Mouse (Mus musculus): Measurements from ENCODE around the gene 1700013G24Rik. TPM values are rescaled to one million over a fixed set of nuclear protein-coding genes. Genes with fewer than 3 reads are reported as not detected.

The 1700013G24Rik gene
- polyA plus RNA-seq, 1 experiment from 2014 or later = not detected

- 6% methylated on average over 19 of the region's 19 CpGs for WGBS
These were observed 41.8 kb downstream of the 1700013G24Rik start for GRCm38 (mm10) chr4:137494751-137495500.

GRCm38 (mm10) chr4:137495501-137496100, 42.5 kb downstream of the 1700013G24Rik start:
- peak overlapping the region; percentile 86 for H3K27ac ChIP-seq (replicated peaks)
- WGBS = 68% methylated on average over 6 of the region's 6 CpGs
- DNase-seq (ENCODE audit: low spot score) = no peak
- H3K9me3 ChIP-seq (replicated peaks) = no peaks in the 10 kb centered on the region
- H3K4me1 ChIP-seq = peaks cover 53% of the 10 kb centered on the region
- H3K27me3 ChIP-seq (ENCODE audit: low read depth, poor library complexity, severe bottlenecking) = no peaks in the 10 kb centered on the region
- H3K4me3 ChIP-seq = no peak overlapping the region
- no peaks in the 10 kb centered on the region for H3K36me3 ChIP-seq

More at GRCm38 (mm10) chr4:137494751-137495500, 41.8 kb downstream of the 1700013G24Rik start:
- H3K27me3 ChIP-seq (ENCODE audit: low read depth, poor library complexity, severe bottlenecking) = no peaks in the 10 kb centered on the region
- H3K4me1 ChIP-seq = peaks cover 52% of the 10 kb centered on the region
- no peaks in the 10 kb centered on the region for H3K9me3 ChIP-seq (replicated peaks)
- no peaks in the 10 kb centered on the region for H3K36me3 ChIP-seq
- H3K27ac ChIP-seq (replicated peaks) = peak overlapping the region; percentile 86
- DNase-seq (ENCODE audit: low spot score) = peak; percentile 56
- H3K4me3 ChIP-seq = peak overlapping the region; percentile 27

DNA sequence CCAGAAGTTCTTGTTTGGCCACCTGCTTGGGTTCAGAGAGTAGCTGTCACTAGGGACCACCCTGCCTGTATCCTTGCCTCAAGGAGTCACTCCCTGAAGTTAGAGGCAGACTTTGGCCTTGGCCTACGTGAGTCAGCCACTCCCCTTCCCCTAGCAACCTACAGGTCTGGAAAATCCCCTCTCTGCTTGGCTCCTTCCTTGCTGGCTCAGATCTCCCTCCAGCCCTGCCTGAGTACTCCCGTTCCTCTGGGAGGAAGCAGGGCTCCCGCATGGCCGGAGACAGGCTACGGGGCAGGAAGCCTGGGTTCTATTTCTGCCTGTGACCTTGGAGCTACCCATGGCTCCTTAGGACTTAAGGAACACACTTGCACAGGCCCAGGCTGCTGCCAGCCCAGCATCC, 44.3 kb downstream of the 1700013G24Rik start:
- 79% methylated on average over 5 of the region's 5 CpGs for WGBS
- Histone ChIP-seq H3K4me1 (peaks cover 53% of the 10 kb centered on the region), H3K4me3 (no peak overlapping the region), H3K27me3 (ENCODE audit: low read depth, poor library complexity, severe bottlenecking) (no peaks in the 10 kb centered on the region), H3K36me3 (peaks cover 13% of the 10 kb centered on the region), H3K9me3 (replicated peaks) (no peaks in the 10 kb centered on the region), H3K27ac (replicated peaks) (peak overlapping the region; percentile 59)
- DNase-seq (ENCODE audit: low spot score) = no peak

- no peak overlapping the region for H3K4me3 ChIP-seq
- H3K9me3 ChIP-seq (replicated peaks) = no peaks in the 10 kb centered on the region
- peaks cover 53% of the 10 kb centered on the region for H3K4me1 ChIP-seq
- no peak for DNase-seq (ENCODE audit: low spot score)
- no peaks in the 10 kb centered on the region for H3K27me3 ChIP-seq (ENCODE audit: low read depth, poor library complexity, severe bottlenecking)
- peaks cover 19% of the 10 kb centered on the region for H3K36me3 ChIP-seq
- WGBS = 70% methylated on average over 9 of the region's 9 CpGs
- H3K27ac ChIP-seq (replicated peaks) = peak overlapping the region; percentile 59
These were observed 45.0 kb downstream of the 1700013G24Rik start for GRCm38 (mm10) chr4:137497892-137498722.

GRCm38 (mm10) chr4:137498882-137499583, 45.9 kb downstream of the 1700013G24Rik start:
- no peak for DNase-seq (ENCODE audit: low spot score)
- Histone ChIP-seq H3K27me3 (ENCODE audit: low read depth, poor library complexity, severe bottlenecking) (no peaks in the 10 kb centered on the region), H3K4me3 (no peak overlapping the region), H3K4me1 (peaks cover 53% of the 10 kb centered on the region), H3K36me3 (peaks cover 29% of the 10 kb centered on the region), H3K9me3 (replicated peaks) (no peaks in the 10 kb centered on the region), H3K27ac (replicated peaks) (0 out of 2 replicates have a peak overlapping the region, but pooled peaks have one; percentile 59)
- WGBS = 93% methylated on average over 9 of the region's 9 CpGs

- no peaks in the 10 kb centered on the region for H3K27me3 ChIP-seq (ENCODE audit: low read depth, poor library complexity, severe bottlenecking)
- H3K36me3 ChIP-seq = peaks cover 32% of the 10 kb centered on the region
- H3K4me3 ChIP-seq = no peak overlapping the region
- no peaks in the 10 kb centered on the region for H3K9me3 ChIP-seq (replicated peaks)
- no peak for DNase-seq (ENCODE audit: low spot score)
- WGBS = 87% methylated on average over 12 of the region's 12 CpGs
- H3K27ac ChIP-seq (replicated peaks) = 0 out of 2 replicates have a peak overlapping the region, but pooled peaks have one; percentile 14
- H3K4me1 ChIP-seq = peaks cover 42% of the 10 kb centered on the region
These were observed 47.1 kb downstream of the 1700013G24Rik start for GRCm38 (mm10) chr4:137500149-137500548.

- Histone ChIP-seq H3K4me1 (peaks cover 34% of the 10 kb centered on the region), H3K4me3 (no peak overlapping the region), H3K27ac (replicated peaks) (no peak overlapping the region), H3K9me3 (replicated peaks) (no peaks in the 10 kb centered on the region), H3K27me3 (ENCODE audit: low read depth, poor library complexity, severe bottlenecking) (no peaks in the 10 kb centered on the region), H3K36me3 (peaks cover 32% of the 10 kb centered on the region)
- DNase-seq (ENCODE audit: low spot score) = no peak
- 96% methylated on average over 5 of the region's 5 CpGs for WGBS
These were observed 47.9 kb downstream of the 1700013G24Rik start for GRCm38 (mm10) chr4:137500953-137501352.

DNA sequence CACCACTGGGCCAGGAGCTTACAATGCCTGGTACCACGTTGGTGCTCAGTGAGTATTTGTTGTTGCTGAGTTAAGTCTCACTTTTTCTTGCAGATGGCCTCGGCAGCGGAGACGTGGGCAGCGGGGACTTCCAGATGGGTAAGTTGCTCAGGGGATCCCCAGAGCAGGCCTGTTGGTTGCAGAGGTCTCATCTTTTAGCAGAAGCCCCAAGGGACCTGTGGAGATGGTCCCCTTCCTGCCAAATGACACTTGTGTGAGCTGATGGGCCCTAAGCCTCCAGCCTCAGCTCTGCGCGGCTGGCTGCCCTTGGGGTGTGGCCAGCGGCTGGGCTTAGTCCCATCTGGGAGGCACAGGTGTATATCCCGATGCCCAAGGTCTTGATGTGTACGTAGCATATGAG, 49.1 kb downstream of the 1700013G24Rik start:
- H3K4me1 ChIP-seq = peaks cover 33% of the 10 kb centered on the region
- no peak for DNase-seq (ENCODE audit: low spot score)
- peaks cover 32% of the 10 kb centered on the region for H3K36me3 ChIP-seq
- no peaks in the 10 kb centered on the region for H3K9me3 ChIP-seq (replicated peaks)
- no peak overlapping the region for H3K4me3 ChIP-seq
- H3K27me3 ChIP-seq (ENCODE audit: low read depth, poor library complexity, severe bottlenecking) = no peaks in the 10 kb centered on the region
- no peak overlapping the region for H3K27ac ChIP-seq (replicated peaks)
- WGBS = 90% methylated on average over 10 of the region's 10 CpGs

- Histone ChIP-seq H3K4me1 (peaks cover 27% of the 10 kb centered on the region), H3K9me3 (replicated peaks) (no peaks in the 10 kb centered on the region), H3K36me3 (peaks cover 35% of the 10 kb centered on the region), H3K27ac (replicated peaks) (no peak overlapping the region), H3K4me3 (no peak overlapping the region), H3K27me3 (ENCODE audit: low read depth, poor library complexity, severe bottlenecking) (no peaks in the 10 kb centered on the region)
- no peak for DNase-seq (ENCODE audit: low spot score)
- 83% methylated on average over 7 of the region's 7 CpGs for WGBS
These were observed 49.7 kb downstream of the 1700013G24Rik start for GRCm38 (mm10) chr4:137502801-137503200.

- Histone ChIP-seq H3K4me3 (no peak overlapping the region), H3K4me1 (peaks cover 19% of the 10 kb centered on the region), H3K36me3 (peaks cover 42% of the 10 kb centered on the region), H3K9me3 (replicated peaks) (no peaks in the 10 kb centered on the region), H3K27ac (replicated peaks) (peak overlapping the region; percentile 33; the same call in 1 of the 2 replicates), H3K27me3 (ENCODE audit: low read depth, poor library complexity, severe bottlenecking) (no peaks in the 10 kb centered on the region)
- DNase-seq (ENCODE audit: low spot score) = no peak
- WGBS = 86% methylated on average over 6 of the region's 6 CpGs
These were observed 50.5 kb downstream of the 1700013G24Rik start for GRCm38 (mm10) chr4:137503509-137503971.

Data from midbrain, embryonic 10.5 days (tissue).